Mouse (Mus musculus) central nervous system, embryonic 11.5 days (tissue): ENCODE results near the gene Mup1. TPM values are rescaled to one million over a fixed set of nuclear protein-coding genes. Genes with fewer than 3 reads are reported as not detected.

ENCODE experiments used
- polyA plus RNA-seq: library from polyadenylated mRNA; depleted of rRNA; stranded (reverse); fragments of >200 nt; gene quantifications from 2 replicates; pipeline ENCODE4 v1.2.3, GENCODE M21; 2012; rRNA removed

Mup1 gene
- polyA plus RNA-seq, result not detected in 2 replicates

GRCm38 (mm10) chr4:60501860-60502259, at the start of gene Mup1:
Mup1 (minus strand) TSS chr4:60501960.

Other genes starting within 250 kb of the Mup1 start
- not detected in 2 replicates for gene Mup9, start 80.0 kb downstream of the Mup1 start, polyA plus RNA-seq
- 0.22 TPM in 1 of 2 replicates, not detected in the other for gene Mup10, start 80.2 kb upstream of the Mup1 start, polyA plus RNA-seq
- not detected in 2 replicates for gene Mup11, start 160.5 kb upstream of the Mup1 start, polyA plus RNA-seq
- gene Mup12, start 239.4 kb upstream of the Mup1 start, polyA plus RNA-seq, result not detected in 2 replicates